ENCODE assay signal across 18 mouse cellular contexts in the genomic region with DNA sequence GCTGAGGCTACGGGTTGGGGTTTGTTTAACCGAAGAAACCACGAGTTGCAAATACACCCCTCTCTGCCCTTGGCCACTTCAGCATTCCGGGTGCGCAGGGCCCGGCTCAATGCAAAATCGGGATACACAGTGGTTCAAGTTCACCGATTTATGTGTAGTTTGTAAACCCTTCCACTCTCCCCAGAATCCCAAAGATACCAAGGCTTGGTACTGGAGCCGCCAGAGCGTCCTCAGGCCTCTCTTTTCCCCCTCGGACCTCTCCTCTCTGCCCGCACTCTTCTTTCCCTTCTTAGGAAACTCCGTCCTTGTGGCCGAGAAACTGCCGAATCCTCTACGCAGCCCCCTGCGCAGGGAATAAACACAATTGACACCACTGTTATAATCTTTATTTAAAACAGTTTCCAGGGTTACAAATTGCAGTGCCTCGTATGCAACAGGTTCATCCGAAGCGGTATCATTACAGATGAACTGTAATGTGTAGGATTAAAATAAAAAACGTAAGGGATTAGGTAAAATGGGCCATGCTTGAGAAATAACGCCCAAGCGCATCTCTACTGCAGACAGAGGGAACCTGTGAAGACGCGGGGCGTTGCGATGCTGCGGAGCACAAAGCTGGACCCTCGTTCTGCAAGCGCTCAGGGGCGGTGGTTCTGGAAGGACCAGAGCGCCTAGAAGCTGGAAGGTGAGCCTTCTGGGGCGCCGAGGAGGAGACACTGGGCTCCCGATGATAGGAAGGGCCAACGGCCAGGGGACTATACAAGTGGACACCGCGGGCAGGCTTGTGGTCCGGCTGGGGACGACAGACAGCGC. TPM values are rescaled to one million over a fixed set of nuclear protein-coding genes. Genes with fewer than 3 reads are reported as not detected.
DNase-seq lines count a peak whose midpoint lies in the region; ATAC-seq and TF ChIP-seq lines count a peak whose summit lies in the region.
"Had no signal": no experiment of that assay in that cellular context is flagged by ENCODE, and none has a peak within 500 bp of the region (broad histone marks: within the 10 kb centered on the region; RNA-seq: fewer than 3 reads in every experiment).

No protein-coding gene starts in this region.

- ATAC-seq in embryonic facial prominence, embryonic 12.5 days (ENCODE audit: insufficient number of reproducible peaks, insufficient read depth, low FRiP score, low TSS enrichment), result no peak
- no peak for ATAC-seq in neural tube, embryonic 11.5 days (ENCODE audit: insufficient read depth, low FRiP score, low TSS enrichment)
- ATAC-seq: Patski had no signal

- H3K27me3 ChIP-seq in embryonic facial prominence, embryonic 12.5 days, result peaks cover 83% of the 10 kb centered on the region
- peaks cover 99% of the 10 kb centered on the region for H3K27me3 ChIP-seq in limb, embryonic 10.5 days (ENCODE audit: low read depth, poor library complexity, severe bottlenecking)
- peaks cover 85% of the 10 kb centered on the region for H3K27me3 ChIP-seq in neural tube, embryonic 11.5 days (ENCODE audit: control insufficient read depth, insufficient read depth, low read length)
- peaks cover 4% of the 10 kb centered on the region for H3K27me3 ChIP-seq in kidney, adult 2 months (replicated peaks; ENCODE audit: control insufficient read depth, insufficient read depth, low read length)

- no peaks in the 10 kb centered on the region for H3K9me3 ChIP-seq in embryonic facial prominence, embryonic 12.5 days
- no peaks in the 10 kb centered on the region for H3K9me3 ChIP-seq in limb, embryonic 10.5 days (replicated peaks)
- no peaks in the 10 kb centered on the region for H3K9me3 ChIP-seq in neural tube, embryonic 11.5 days (ENCODE audit: control insufficient read depth, low read length)
- H3K9me3 ChIP-seq: limb, embryonic 15.5 days had no signal

- H3K9ac ChIP-seq in embryonic facial prominence, embryonic 12.5 days, result no peak overlapping the region
- no peak overlapping the region for H3K9ac ChIP-seq in neural tube, embryonic 11.5 days (ENCODE audit: low read length)
- H3K9ac ChIP-seq: limb, embryonic 15.5 days had no signal

- 0 out of 2 replicates have a peak overlapping the region, but pooled peaks have one; percentile 24 for H3K27ac ChIP-seq in embryonic facial prominence, embryonic 12.5 days
- no peak overlapping the region for H3K27ac ChIP-seq in limb, embryonic 10.5 days
- H3K27ac ChIP-seq in neural tube, embryonic 11.5 days (ENCODE audit: low read depth, low read length), result no peak overlapping the region
- no peak overlapping the region for H3K27ac ChIP-seq in kidney, adult 2 months (ENCODE audit: insufficient read depth, low read depth, low read length)
- H3K27ac ChIP-seq: limb, embryonic 15.5 days; stomach, postnatal 0 days had no signal

- no peak for TF ChIP-seq POLR2A in kidney, adult 2 months (IDR thresholded peaks at IDR 0.05; ENCODE audit: low read depth, low read length)

- peak; percentile 53 for DNase-seq in embryo, embryonic 10 days (ENCODE audit: low spot score)
- peak; percentile 67 for DNase-seq in limb, embryonic 10.5 days (ENCODE audit: low spot score)
- DNase-seq in neural tube, embryonic 11.5 days (ENCODE audit: low spot score), result peak; percentile 55
- DNase-seq in thymus, postnatal 14 days, result no peak
- no peak for DNase-seq in kidney, postnatal 4 days
- DNase-seq in kidney, adult 2 months, result no peak
- DNase-seq: cerebellum, adult 18-20 months; gastrocnemius, postnatal 14 days; heart, postnatal 36 days; kidney, adult 11 months; lung, adult 18-20 months had no signal

- H3K4me3 ChIP-seq in embryonic facial prominence, embryonic 12.5 days, result no peak overlapping the region
- no peak overlapping the region for H3K4me3 ChIP-seq in limb, embryonic 10.5 days
- H3K4me3 ChIP-seq in neural tube, embryonic 11.5 days (ENCODE audit: low read depth, low read length), result no peak overlapping the region
- no peak overlapping the region for H3K4me3 ChIP-seq in kidney, adult 2 months (ENCODE audit: insufficient read depth, low read depth, low read length)
- H3K4me3 ChIP-seq: limb, embryonic 15.5 days; myocyte had no signal

- no peaks in the 10 kb centered on the region for H3K36me3 ChIP-seq in embryonic facial prominence, embryonic 12.5 days
- no peaks in the 10 kb centered on the region for H3K36me3 ChIP-seq in limb, embryonic 10.5 days
- H3K36me3 ChIP-seq in neural tube, embryonic 11.5 days (ENCODE audit: control insufficient read depth, insufficient read depth, low read length), result no peaks in the 10 kb centered on the region
- no peaks in the 10 kb centered on the region for H3K36me3 ChIP-seq in kidney, adult 2 months (ENCODE audit: control insufficient read depth, insufficient read depth, low read length)
- H3K36me3 ChIP-seq: limb, embryonic 15.5 days had no signal

- no peak for TF ChIP-seq CTCF in kidney, adult 2 months (conservative IDR thresholded peaks at IDR 0.05; ENCODE audit: insufficient read depth, insufficient read length, low read depth, low read length)

- no peaks in the 10 kb centered on the region for H3K4me1 ChIP-seq in embryonic facial prominence, embryonic 12.5 days
- peaks cover 13% of the 10 kb centered on the region for H3K4me1 ChIP-seq in limb, embryonic 10.5 days
- H3K4me1 ChIP-seq in neural tube, embryonic 11.5 days (ENCODE audit: control insufficient read depth, insufficient read depth, low read length), result no peaks in the 10 kb centered on the region
- no peaks in the 10 kb centered on the region for H3K4me1 ChIP-seq in kidney, adult 2 months (ENCODE audit: control insufficient read depth, insufficient read depth, low read length)

- WGBS in embryonic facial prominence, embryonic 12.5 days, result 3% methylated on average over 41 of the region's 41 CpGs
- WGBS in limb, embryonic 10.5 days, result 1% methylated on average over 41 of the region's 41 CpGs
- 1% methylated on average over 41 of the region's 41 CpGs for WGBS in neural tube, embryonic 11.5 days
- WGBS in kidney, adult 2 months, result 3% methylated on average over 41 of the region's 41 CpGs

- 0 out of 2 replicates have a peak overlapping the region, but pooled peaks have one; percentile 18 for H3K4me2 ChIP-seq in embryonic facial prominence, embryonic 12.5 days (replicated peaks)
- no peak overlapping the region for H3K4me2 ChIP-seq in neural tube, embryonic 11.5 days (ENCODE audit: low read depth)
- H3K4me2 ChIP-seq: limb, embryonic 15.5 days had no signal

RNA-seq across cellular contexts. Expression of a gene that starts 5.6 kb away (rescaled TPM):
- polyA plus RNA-seq in embryonic facial prominence, embryonic 12.5 days (2016; fragmentation: Nextera tagmentation; extraction: Ambion mirVana), result 8.9 and 9.8 TPM in 2 replicates
- not detected in 2 replicates for polyA plus RNA-seq in limb, embryonic 10.5 days (2016; fragmentation: Nextera tagmentation; extraction: Ambion mirVana)
- polyA plus RNA-seq in neural tube, embryonic 11.5 days (2014; fragmentation: Nextera tagmentation; extraction: Ambion mirVana), result 0.13 and 0.19 TPM in 2 replicates
- not detected in 2 replicates for polyA plus RNA-seq in kidney, adult 2 months (2012; rRNA removed)
- polyA plus RNA-seq: heart, embryonic 11.5 days; limb, embryonic 15.5 days; myocyte; small intestine, adult 2 months; stomach, postnatal 0 days had no signal

Comparison
In these comparisons a context has a peak if more than half of its experiments do, and no peak if none do; other contexts are left out.
1. DNase-seq: peak in embryo, embryonic 10 days (single experiment), limb, embryonic 10.5 days (single experiment) and neural tube, embryonic 11.5 days (single experiment); none in thymus, postnatal 14 days (single experiment), kidney, postnatal 4 days (0 of 2) and kidney, adult 2 months (single experiment).